Mouse (Mus musculus) stomach, adult 2 months (tissue): ENCODE results near the gene Osbpl7. TPM values are rescaled to one million over a fixed set of nuclear protein-coding genes. Genes with fewer than 3 reads are reported as not detected.

Source experiments
- polyA plus RNA-seq: library from polyadenylated mRNA; depleted of rRNA; stranded (reverse); fragments of >200 nt; gene quantifications from 2 replicates; pipeline ENCODE4 v1.2.3, GENCODE M21; 2012; rRNA removed

Gene Osbpl7
- 9.0 and 10.4 TPM in 2 replicates for polyA plus RNA-seq

GRCm38 (mm10) chr11:97050216-97050943, at the start of gene Osbpl7:
Gene Osbpl7 (plus strand): TSS chr11:97050628.

GRCm38 (mm10) chr11:97013121-97013670, 37.2 kb upstream of the Osbpl7 start, which contains the start of gene Sp6:
Gene Sp6 (plus strand): TSS chr11:97013394.

GRCm38 (mm10) chr11:97029686-97030417, 20.6 kb upstream of the Osbpl7 start, which contains the start of gene Scrn2:
Gene Scrn2 (plus strand): TSS chr11:97029938.

GRCm38 (mm10) chr11:97041022-97041899, 9.2 kb upstream of the Osbpl7 start, which contains the start of the genes Lrrc46 and Mrpl10:
Gene Lrrc46 (minus strand): TSS chr11:97041407.
Gene Mrpl10 (plus strand): TSS chr11:97041560.

GRCm38 (mm10) chr11:97114671-97115601, 64.5 kb downstream of the Osbpl7 start, which contains the start of gene Tbx21:
Gene Tbx21 (minus strand): TSS chr11:97115331.

Other genes with a start within 250 kb of the Osbpl7 start
- 64.6 and 77.2 TPM in 2 replicates for gene Nfe2l1, start 220.7 kb upstream of the Osbpl7 start, polyA plus RNA-seq
- 25.8 and 26.9 TPM in 2 replicates for gene Copz2, start 200.8 kb upstream of the Osbpl7 start, polyA plus RNA-seq
- gene Cdk5rap3, start 134.1 kb upstream of the Osbpl7 start, polyA plus RNA-seq, result 18.0 and 21.3 TPM in 2 replicates
- gene Prr15l, start 122.5 kb upstream of the Osbpl7 start, polyA plus RNA-seq, result 77.1 and 108 TPM in 2 replicates
- 21.5 and 27.7 TPM in 2 replicates for gene Pnpo, start 106.6 kb upstream of the Osbpl7 start, polyA plus RNA-seq
- 7.1 and 8.2 TPM in 2 replicates for gene Sp2, start 67.7 kb upstream of the Osbpl7 start, polyA plus RNA-seq
- gene Sp6, start 37.2 kb upstream of the Osbpl7 start, polyA plus RNA-seq, result 6.1 and 13.7 TPM in 2 replicates
- 8.8 and 9.4 TPM in 2 replicates for gene Scrn2, start 20.7 kb upstream of the Osbpl7 start, polyA plus RNA-seq
- gene Lrrc46, start 9.2 kb upstream of the Osbpl7 start, polyA plus RNA-seq, result 0.05 and 0.15 TPM in 2 replicates
- gene Mrpl10, start 9.1 kb upstream of the Osbpl7 start, polyA plus RNA-seq, result 50.6 and 76.1 TPM in 2 replicates
- 0.10 and 0.19 TPM in 2 replicates for gene Tbx21, start 64.7 kb downstream of the Osbpl7 start, polyA plus RNA-seq
- gene Tbkbp1, start 100.9 kb downstream of the Osbpl7 start, polyA plus RNA-seq, result 7.1 and 11.6 TPM in 2 replicates
- 3.2 and 5.2 TPM in 2 replicates for gene Kpnb1, start 137.3 kb downstream of the Osbpl7 start, polyA plus RNA-seq
- gene Npepps, start 230.0 kb downstream of the Osbpl7 start, polyA plus RNA-seq, result 11.7 and 12.8 TPM in 2 replicates